Mouse (Mus musculus): ENCODE measurements around the gene Cacna1c. TPM values are rescaled to one million over a fixed set of nuclear protein-coding genes. Genes with fewer than 3 reads are reported as not detected.

The Cacna1c gene
- polyA plus RNA-seq, 1 experiment from 2014 or later, result 3.6 TPM

- Histone ChIP-seq H3K9me3 (replicated peaks) (no peaks in the 10 kb centered on the region), H3K27ac (no peak overlapping the region), H3K4me1 (peaks cover 3% of the 10 kb centered on the region), H3K9ac (no peak overlapping the region), H3K4me2 (no peak overlapping the region), H3K27me3 (no peaks in the 10 kb centered on the region), H3K4me3 (no peak overlapping the region), H3K36me3 (ENCODE audit: poor library complexity, severe bottlenecking) (no peaks in the 10 kb centered on the region)
- no peak for ATAC-seq
- 78% methylated on average over 5 of the region's 5 CpGs for WGBS
Observed at GRCm38 (mm10) chr6:118963283-118963682, 232.9 kb downstream of the Cacna1c start.

- Histone ChIP-seq H3K4me3 (no peak overlapping the region), H3K4me2 (no peak overlapping the region), H3K9me3 (replicated peaks) (no peaks in the 10 kb centered on the region), H3K4me1 (no peaks in the 10 kb centered on the region), H3K27me3 (no peaks in the 10 kb centered on the region), H3K27ac (no peak overlapping the region), H3K36me3 (ENCODE audit: poor library complexity, severe bottlenecking) (no peaks in the 10 kb centered on the region), H3K9ac (no peak overlapping the region)
- 91% methylated on average over 9 of the region's 9 CpGs for WGBS
- no peak for ATAC-seq
Observed at GRCm38 (mm10) chr6:118958529-118958928, 237.7 kb downstream of the Cacna1c start.

- no peaks in the 10 kb centered on the region for H3K9me3 ChIP-seq (replicated peaks)
- WGBS, result 90% methylated on average over 4 of the region's 4 CpGs
- ATAC-seq, result no peak
- H3K4me1 ChIP-seq, result no peaks in the 10 kb centered on the region
- no peak overlapping the region for H3K27ac ChIP-seq
- H3K9ac ChIP-seq, result no peak overlapping the region
- no peaks in the 10 kb centered on the region for H3K36me3 ChIP-seq (ENCODE audit: poor library complexity, severe bottlenecking)
- no peak overlapping the region for H3K4me3 ChIP-seq
- no peak overlapping the region for H3K4me2 ChIP-seq
- H3K27me3 ChIP-seq, result no peaks in the 10 kb centered on the region
Observed at GRCm38 (mm10) chr6:118956234-118956633, 240.0 kb downstream of the Cacna1c start.

- Histone ChIP-seq H3K27ac (no peak overlapping the region), H3K36me3 (ENCODE audit: poor library complexity, severe bottlenecking) (no peaks in the 10 kb centered on the region), H3K27me3 (no peaks in the 10 kb centered on the region), H3K9ac (no peak overlapping the region), H3K4me2 (no peak overlapping the region), H3K9me3 (replicated peaks) (no peaks in the 10 kb centered on the region), H3K4me1 (no peaks in the 10 kb centered on the region), H3K4me3 (no peak overlapping the region)
- no peak for ATAC-seq
Observed at GRCm38 (mm10) chr6:118955777-118956176, 240.4 kb downstream of the Cacna1c start.

- no peak overlapping the region for H3K4me3 ChIP-seq
- H3K4me1 ChIP-seq, result no peaks in the 10 kb centered on the region
- ATAC-seq, result no peak
- no peaks in the 10 kb centered on the region for H3K36me3 ChIP-seq (ENCODE audit: poor library complexity, severe bottlenecking)
- H3K9me3 ChIP-seq (replicated peaks), result no peaks in the 10 kb centered on the region
- H3K27me3 ChIP-seq, result no peaks in the 10 kb centered on the region
- no peak overlapping the region for H3K4me2 ChIP-seq
- WGBS, result 91% methylated on average over 7 of the region's 7 CpGs
- no peak overlapping the region for H3K27ac ChIP-seq
- H3K9ac ChIP-seq, result no peak overlapping the region
Observed at GRCm38 (mm10) chr6:118954988-118955554, 241.1 kb downstream of the Cacna1c start.

- H3K9me3 ChIP-seq (replicated peaks), result no peaks in the 10 kb centered on the region
- no peak overlapping the region for H3K4me3 ChIP-seq
- no peaks in the 10 kb centered on the region for H3K27me3 ChIP-seq
- no peak overlapping the region for H3K4me2 ChIP-seq
- no peak overlapping the region for H3K9ac ChIP-seq
- H3K36me3 ChIP-seq (ENCODE audit: poor library complexity, severe bottlenecking), result no peaks in the 10 kb centered on the region
- H3K4me1 ChIP-seq, result no peaks in the 10 kb centered on the region
- no peak overlapping the region for H3K27ac ChIP-seq
- ATAC-seq, result no peak
- 91% methylated on average over 9 of the region's 9 CpGs for WGBS
Observed at GRCm38 (mm10) chr6:118952377-118952776, 243.8 kb downstream of the Cacna1c start.

GRCm38 (mm10) chr6:118950190-118950589 lies 246.0 kb downstream of the Cacna1c start:
- H3K9ac ChIP-seq, result no peak overlapping the region
- no peaks in the 10 kb centered on the region for H3K36me3 ChIP-seq (ENCODE audit: poor library complexity, severe bottlenecking)
- WGBS, result 88% methylated on average over 13 of the region's 13 CpGs
- no peaks in the 10 kb centered on the region for H3K4me1 ChIP-seq
- no peak overlapping the region for H3K4me3 ChIP-seq
- H3K4me2 ChIP-seq, result no peak overlapping the region
- H3K27ac ChIP-seq, result no peak overlapping the region
- H3K27me3 ChIP-seq, result no peaks in the 10 kb centered on the region
- ATAC-seq, result no peak
- H3K9me3 ChIP-seq (replicated peaks), result no peaks in the 10 kb centered on the region

GRCm38 (mm10) chr6:118947286-118947685 lies 248.9 kb downstream of the Cacna1c start:
- no peak for ATAC-seq
- H3K4me1 ChIP-seq, result no peaks in the 10 kb centered on the region
- no peak overlapping the region for H3K4me2 ChIP-seq

GRCm38 (mm10) chr6:118946660-118947059 lies 249.6 kb downstream of the Cacna1c start:
- H3K27me3 ChIP-seq, result no peaks in the 10 kb centered on the region
- no peaks in the 10 kb centered on the region for H3K9me3 ChIP-seq (replicated peaks)
- no peaks in the 10 kb centered on the region for H3K36me3 ChIP-seq (ENCODE audit: poor library complexity, severe bottlenecking)
- no peak overlapping the region for H3K4me3 ChIP-seq
- no peak overlapping the region for H3K27ac ChIP-seq
- H3K4me1 ChIP-seq, result no peaks in the 10 kb centered on the region
- WGBS, result 90% methylated on average over 6 of the region's 6 CpGs
- no peak for ATAC-seq
- H3K9ac ChIP-seq, result no peak overlapping the region
- H3K4me2 ChIP-seq, result no peak overlapping the region

More at GRCm38 (mm10) chr6:118947286-118947685, 248.9 kb downstream of the Cacna1c start:
- Histone ChIP-seq H3K27ac (no peak overlapping the region), H3K9ac (no peak overlapping the region), H3K4me3 (no peak overlapping the region), H3K27me3 (no peaks in the 10 kb centered on the region), H3K36me3 (ENCODE audit: poor library complexity, severe bottlenecking) (no peaks in the 10 kb centered on the region), H3K9me3 (replicated peaks) (no peaks in the 10 kb centered on the region)
- WGBS, result 92% methylated on average over 8 of the region's 8 CpGs

- no peak overlapping the region for H3K4me2 ChIP-seq
- WGBS, result 92% methylated on average over 4 of the region's 4 CpGs
- no peaks in the 10 kb centered on the region for H3K36me3 ChIP-seq (ENCODE audit: poor library complexity, severe bottlenecking)
- H3K9me3 ChIP-seq (replicated peaks), result no peaks in the 10 kb centered on the region
- no peak overlapping the region for H3K27ac ChIP-seq
- H3K9ac ChIP-seq, result no peak overlapping the region
- H3K27me3 ChIP-seq, result no peaks in the 10 kb centered on the region
- no peak for ATAC-seq
- H3K4me1 ChIP-seq, result no peaks in the 10 kb centered on the region
- no peak overlapping the region for H3K4me3 ChIP-seq
Observed at GRCm38 (mm10) chr6:118944093-118944492, 252.1 kb downstream of the Cacna1c start.

- Histone ChIP-seq H3K9me3 (replicated peaks) (no peaks in the 10 kb centered on the region), H3K4me2 (no peak overlapping the region), H3K4me3 (no peak overlapping the region), H3K4me1 (peaks cover 6% of the 10 kb centered on the region), H3K36me3 (ENCODE audit: poor library complexity, severe bottlenecking) (no peaks in the 10 kb centered on the region), H3K27me3 (no peaks in the 10 kb centered on the region), H3K27ac (no peak overlapping the region), H3K9ac (no peak overlapping the region)
- 79% methylated on average over 4 of the region's 4 CpGs for WGBS
- ATAC-seq, result no peak
Observed at GRCm38 (mm10) chr6:118941816-118942215, 254.4 kb downstream of the Cacna1c start.

- H3K4me1 ChIP-seq, result peaks cover 6% of the 10 kb centered on the region
- no peak overlapping the region for H3K27ac ChIP-seq
- no peaks in the 10 kb centered on the region for H3K9me3 ChIP-seq (replicated peaks)
- no peak overlapping the region for H3K4me2 ChIP-seq
- no peak overlapping the region for H3K4me3 ChIP-seq
- no peak overlapping the region for H3K9ac ChIP-seq
- WGBS, result 91% methylated on average over 3 of the region's 3 CpGs
- no peaks in the 10 kb centered on the region for H3K36me3 ChIP-seq (ENCODE audit: poor library complexity, severe bottlenecking)
- H3K27me3 ChIP-seq, result no peaks in the 10 kb centered on the region
- ATAC-seq, result no peak
Observed at GRCm38 (mm10) chr6:118941036-118941435, 255.2 kb downstream of the Cacna1c start.

GRCm38 (mm10) chr6:118939626-118940025 lies 256.6 kb downstream of the Cacna1c start:
- H3K27ac ChIP-seq, result no peak overlapping the region

More at GRCm38 (mm10) chr6:118939626-118940025, 256.6 kb downstream of the Cacna1c start:
- H3K9me3 ChIP-seq (replicated peaks), result no peaks in the 10 kb centered on the region
- ATAC-seq, result no peak
- 91% methylated on average over 8 of the region's 8 CpGs for WGBS
- H3K36me3 ChIP-seq (ENCODE audit: poor library complexity, severe bottlenecking), result no peaks in the 10 kb centered on the region
- no peak overlapping the region for H3K4me3 ChIP-seq
- peaks cover 8% of the 10 kb centered on the region for H3K4me1 ChIP-seq
- no peak overlapping the region for H3K4me2 ChIP-seq
- no peak overlapping the region for H3K9ac ChIP-seq
- no peaks in the 10 kb centered on the region for H3K27me3 ChIP-seq

All from forebrain, embryonic 13.5 days (tissue).